Mouse (Mus musculus): Measurements from ENCODE around the gene Tjp3.

DNA sequence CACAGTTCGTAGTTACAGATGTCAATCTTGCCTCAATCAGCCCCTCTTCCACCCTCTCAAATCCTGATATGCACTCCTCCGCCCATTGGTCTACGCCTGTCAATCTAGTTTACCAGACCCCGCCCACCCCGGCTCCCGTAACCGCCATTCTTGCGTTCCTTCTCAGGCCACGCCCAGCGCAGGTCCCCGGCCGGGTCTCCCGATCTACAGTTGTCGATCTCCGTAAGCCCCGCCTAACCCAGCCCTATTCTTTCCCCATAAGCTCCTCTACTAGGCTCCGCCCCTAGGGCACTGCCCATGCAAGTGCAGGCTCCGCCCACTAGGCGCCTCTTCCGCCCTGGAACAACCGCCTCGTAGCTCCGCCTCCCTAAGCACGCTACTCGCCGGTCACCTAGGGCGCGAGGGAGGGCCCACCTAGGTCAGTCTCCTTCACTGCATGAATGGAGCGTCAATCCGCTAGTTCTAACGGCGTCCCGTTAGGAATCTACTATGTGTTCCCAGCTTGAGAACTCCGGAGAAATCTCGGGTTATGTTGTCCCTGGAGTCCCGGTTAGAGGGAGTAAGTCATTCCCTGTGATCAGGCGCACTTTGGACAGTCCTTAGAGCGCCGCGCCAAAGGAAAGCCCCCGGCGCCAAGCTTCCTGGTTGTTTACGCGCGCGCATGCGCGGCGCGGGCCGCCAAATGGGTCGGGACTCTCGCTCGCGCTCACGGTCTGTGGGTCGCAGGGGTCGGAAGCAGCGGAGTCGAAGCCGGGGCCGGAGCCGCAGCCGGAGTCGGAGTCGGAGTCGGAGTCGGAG is 29.4 kb upstream of the Tjp3 start, which contains the start of gene Cactin:
- TF ChIP-seq POLR2A (IDR thresholded peaks at IDR 0.05; ENCODE audit: borderline replicate concordance, insufficient read depth, low read length) (peak; percentile 90), CTCF (IDR thresholded peaks at IDR 0.05; ENCODE audit: borderline replicate concordance, insufficient read depth, low read depth, low read length) (no peak)

Measured in cerebellum, adult 2 months (tissue).